Mouse (Mus musculus): ENCODE data around the gene Ank2. TPM values are rescaled to one million over a fixed set of nuclear protein-coding genes. Genes with fewer than 3 reads are reported as not detected.

Gene Ank2
- polyA plus RNA-seq, 1 experiment = 1.1 TPM

- no peak for TF ChIP-seq CTCF (IDR thresholded peaks at IDR 0.05; ENCODE audit: extremely low read depth, insufficient read length, insufficient replicate concordance, low read depth, low read length)
- TF ChIP-seq POLR2A (IDR thresholded peaks at IDR 0.05; ENCODE audit: low read depth, low read length) = no peak
- Histone ChIP-seq H3K27ac (ENCODE audit: insufficient read depth, low read depth, low read length) (no peak overlapping the region), H3K36me3 (ENCODE audit: control insufficient read depth, insufficient read depth, low read length) (no peaks in the 10 kb centered on the region), H3K4me1 (ENCODE audit: control insufficient read depth, insufficient read depth, insufficient read length, low read length) (no peaks in the 10 kb centered on the region), H3K27me3 (ENCODE audit: control insufficient read depth, insufficient read depth, low read length) (no peaks in the 10 kb centered on the region), H3K4me3 (ENCODE audit: low read depth, low read length) (no peak overlapping the region)
- WGBS = 36% methylated on average over 1 of the region's 1 CpGs
Observed at GRCm38 (mm10) chr3:126952698-126953097, 546.5 kb downstream of the Ank2 start.

- Histone ChIP-seq H3K4me3 (ENCODE audit: low read depth, low read length) (no peak overlapping the region), H3K27me3 (ENCODE audit: control insufficient read depth, insufficient read depth, low read length) (no peaks in the 10 kb centered on the region), H3K36me3 (ENCODE audit: control insufficient read depth, insufficient read depth, low read length) (no peaks in the 10 kb centered on the region), H3K4me1 (ENCODE audit: control insufficient read depth, insufficient read depth, insufficient read length, low read length) (no peaks in the 10 kb centered on the region), H3K27ac (ENCODE audit: insufficient read depth, low read depth, low read length) (no peak overlapping the region)
- no peak for TF ChIP-seq CTCF (IDR thresholded peaks at IDR 0.05; ENCODE audit: extremely low read depth, insufficient read length, insufficient replicate concordance, low read depth, low read length)
- TF ChIP-seq POLR2A (IDR thresholded peaks at IDR 0.05; ENCODE audit: low read depth, low read length) = no peak
- WGBS = 94% methylated on average over 10 of the region's 10 CpGs
Observed at GRCm38 (mm10) chr3:126946591-126946990, 552.6 kb downstream of the Ank2 start.

GRCm38 (mm10) chr3:126944838-126945237, 554.3 kb downstream of the Ank2 start:
- Histone ChIP-seq H3K27ac (ENCODE audit: insufficient read depth, low read depth, low read length) (no peak overlapping the region), H3K36me3 (ENCODE audit: control insufficient read depth, insufficient read depth, low read length) (no peaks in the 10 kb centered on the region), H3K27me3 (ENCODE audit: control insufficient read depth, insufficient read depth, low read length) (no peaks in the 10 kb centered on the region), H3K4me3 (ENCODE audit: low read depth, low read length) (no peak overlapping the region), H3K4me1 (ENCODE audit: control insufficient read depth, insufficient read depth, insufficient read length, low read length) (no peaks in the 10 kb centered on the region)
- 45% methylated on average over 4 of the region's 4 CpGs for WGBS
- no peak for TF ChIP-seq POLR2A (IDR thresholded peaks at IDR 0.05; ENCODE audit: low read depth, low read length)
- TF ChIP-seq CTCF (IDR thresholded peaks at IDR 0.05; ENCODE audit: extremely low read depth, insufficient read length, insufficient replicate concordance, low read depth, low read length) = no peak

GRCm38 (mm10) chr3:126944081-126944480, 555.1 kb downstream of the Ank2 start:
- H3K4me3 ChIP-seq (ENCODE audit: low read depth, low read length) = no peak overlapping the region
- H3K27me3 ChIP-seq (ENCODE audit: control insufficient read depth, insufficient read depth, low read length) = no peaks in the 10 kb centered on the region
- WGBS = 83% methylated on average over 11 of the region's 11 CpGs
- H3K36me3 ChIP-seq (ENCODE audit: control insufficient read depth, insufficient read depth, low read length) = no peaks in the 10 kb centered on the region
- TF ChIP-seq CTCF (IDR thresholded peaks at IDR 0.05; ENCODE audit: extremely low read depth, insufficient read length, insufficient replicate concordance, low read depth, low read length) = no peak
- no peak for TF ChIP-seq POLR2A (IDR thresholded peaks at IDR 0.05; ENCODE audit: low read depth, low read length)
- no peak overlapping the region for H3K27ac ChIP-seq (ENCODE audit: insufficient read depth, low read depth, low read length)
- H3K4me1 ChIP-seq (ENCODE audit: control insufficient read depth, insufficient read depth, insufficient read length, low read length) = no peaks in the 10 kb centered on the region

- WGBS = 79% methylated on average over 5 of the region's 5 CpGs
- TF ChIP-seq CTCF (IDR thresholded peaks at IDR 0.05; ENCODE audit: extremely low read depth, insufficient read length, insufficient replicate concordance, low read depth, low read length) = no peak
- no peak for TF ChIP-seq POLR2A (IDR thresholded peaks at IDR 0.05; ENCODE audit: low read depth, low read length)
- Histone ChIP-seq H3K27ac (ENCODE audit: insufficient read depth, low read depth, low read length) (no peak overlapping the region), H3K4me1 (ENCODE audit: control insufficient read depth, insufficient read depth, insufficient read length, low read length) (no peaks in the 10 kb centered on the region), H3K4me3 (ENCODE audit: low read depth, low read length) (no peak overlapping the region), H3K27me3 (ENCODE audit: control insufficient read depth, insufficient read depth, low read length) (no peaks in the 10 kb centered on the region), H3K36me3 (ENCODE audit: control insufficient read depth, insufficient read depth, low read length) (no peaks in the 10 kb centered on the region)
Observed at GRCm38 (mm10) chr3:126940452-126940851, 558.7 kb downstream of the Ank2 start.

GRCm38 (mm10) chr3:126931884-126932506, 567.2 kb downstream of the Ank2 start:
- H3K27me3 ChIP-seq (ENCODE audit: control insufficient read depth, insufficient read depth, low read length) = no peaks in the 10 kb centered on the region
- H3K27ac ChIP-seq (ENCODE audit: insufficient read depth, low read depth, low read length) = no peak overlapping the region
- no peaks in the 10 kb centered on the region for H3K36me3 ChIP-seq (ENCODE audit: control insufficient read depth, insufficient read depth, low read length)
- 58% methylated on average over 4 of the region's 4 CpGs for WGBS
- no peak for TF ChIP-seq POLR2A (IDR thresholded peaks at IDR 0.05; ENCODE audit: low read depth, low read length)
- TF ChIP-seq CTCF (IDR thresholded peaks at IDR 0.05; ENCODE audit: extremely low read depth, insufficient read length, insufficient replicate concordance, low read depth, low read length) = no peak
- no peaks in the 10 kb centered on the region for H3K4me1 ChIP-seq (ENCODE audit: control insufficient read depth, insufficient read depth, insufficient read length, low read length)
- no peak overlapping the region for H3K4me3 ChIP-seq (ENCODE audit: low read depth, low read length)

GRCm38 (mm10) chr3:126923575-126924382, 575.4 kb downstream of the Ank2 start:
- Histone ChIP-seq H3K36me3 (ENCODE audit: control insufficient read depth, insufficient read depth, low read length) (no peaks in the 10 kb centered on the region), H3K4me1 (ENCODE audit: control insufficient read depth, insufficient read depth, insufficient read length, low read length) (no peaks in the 10 kb centered on the region), H3K4me3 (ENCODE audit: low read depth, low read length) (no peak overlapping the region), H3K27ac (ENCODE audit: insufficient read depth, low read depth, low read length) (no peak overlapping the region), H3K27me3 (ENCODE audit: control insufficient read depth, insufficient read depth, low read length) (no peaks in the 10 kb centered on the region)
- TF ChIP-seq CTCF (IDR thresholded peaks at IDR 0.05; ENCODE audit: extremely low read depth, insufficient read length, insufficient replicate concordance, low read depth, low read length) (no peak), POLR2A (IDR thresholded peaks at IDR 0.05; ENCODE audit: low read depth, low read length) (no peak)
- 66% methylated on average over 12 of the region's 12 CpGs for WGBS

Data from small intestine, adult 2 months (tissue).